Mouse (Mus musculus) CH12F3 (cell line): ENCODE data around the gene Mical2.

Experiments
- in situ Hi-C: fragments of 300-500 bp; cut with MboI; formaldehyde crosslinking; loops from 2 replicates; pipeline ENCODE4 v1.14.3; 2020; ENCODE audit warnings: low sequenced_read_pairs

The Mical2 gene

DNA sequence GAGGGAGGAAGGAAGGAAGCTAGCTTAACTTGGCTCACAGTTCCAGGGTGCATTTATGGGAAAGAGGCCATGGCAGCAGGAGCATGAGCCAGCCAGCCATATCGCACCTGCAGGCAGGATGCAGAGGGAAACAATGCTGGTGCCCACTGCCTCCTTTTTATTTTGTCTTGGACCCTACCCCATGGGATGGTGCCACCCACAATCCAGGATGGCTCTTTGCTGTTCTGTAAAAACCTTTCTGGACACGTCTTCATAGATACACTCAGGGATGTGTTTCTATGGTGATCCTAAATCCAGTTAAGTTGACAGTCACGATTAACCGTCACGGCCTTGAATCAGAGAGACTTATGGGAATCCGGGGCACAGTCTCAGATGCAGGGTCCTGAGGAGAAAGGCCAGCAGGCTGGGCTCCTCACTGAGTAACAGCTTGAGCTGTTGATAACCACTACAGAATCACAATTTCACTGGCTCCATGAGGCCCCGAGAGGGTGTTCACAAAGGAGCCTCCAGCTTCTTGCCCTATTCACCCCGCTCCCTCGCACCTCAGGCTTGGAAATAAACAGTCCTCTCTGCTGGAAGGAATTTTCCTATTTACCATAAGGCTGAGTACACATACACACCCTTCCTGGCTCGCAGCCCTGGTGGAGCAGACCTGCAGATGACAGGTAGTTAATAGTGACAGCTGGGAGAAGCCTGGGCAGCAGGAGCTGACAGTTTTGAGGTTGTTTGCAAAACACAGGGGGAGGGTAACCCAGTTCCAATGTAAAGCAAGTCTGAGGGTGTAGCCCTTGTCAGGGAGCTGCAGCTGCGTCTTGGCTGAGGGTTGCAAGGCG, 218.7 kb downstream of the Mical2 start:
- in situ Hi-C loops = no loop called here

DNA sequence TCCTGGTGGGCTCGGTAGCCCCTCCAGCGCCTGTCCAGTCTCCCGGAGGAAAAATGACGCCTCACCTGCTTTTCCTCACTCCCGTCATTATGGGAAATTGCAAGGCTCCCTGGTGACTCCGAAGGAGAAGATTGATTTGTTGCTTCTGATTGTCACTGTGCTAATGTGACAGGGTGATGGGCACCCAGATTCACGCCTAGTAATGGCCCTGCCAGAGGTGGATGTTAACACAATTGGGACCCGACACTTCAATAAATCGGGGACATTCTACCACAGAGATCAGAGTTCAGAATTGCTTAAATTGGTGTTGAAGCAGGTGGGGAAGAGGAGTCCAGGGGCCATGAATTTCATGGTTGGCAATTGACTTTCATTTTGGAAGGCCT, 219.3 kb downstream of the Mical2 start:
- in situ Hi-C loops = no loop called here

DNA sequence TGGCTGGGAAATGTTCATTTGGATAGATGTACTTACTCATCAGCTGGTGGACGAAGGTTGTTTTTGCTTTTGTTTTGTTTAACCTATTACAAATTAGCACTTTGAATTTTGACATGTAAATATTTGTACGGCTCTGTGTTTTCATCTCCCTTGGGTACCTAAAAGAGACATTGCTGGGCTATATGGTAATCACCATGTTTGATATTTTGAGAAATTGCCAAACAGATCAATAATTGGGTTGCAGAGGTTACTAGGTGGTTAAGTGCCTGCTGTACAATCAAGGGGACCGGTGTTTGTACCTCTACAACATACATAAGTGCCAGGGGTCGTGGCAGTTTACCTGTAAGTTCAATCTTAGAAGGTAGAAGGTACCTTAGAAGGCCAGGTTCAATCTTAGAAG, 220.8 kb downstream of the Mical2 start:
- in situ Hi-C loops = no loop called here

DNA sequence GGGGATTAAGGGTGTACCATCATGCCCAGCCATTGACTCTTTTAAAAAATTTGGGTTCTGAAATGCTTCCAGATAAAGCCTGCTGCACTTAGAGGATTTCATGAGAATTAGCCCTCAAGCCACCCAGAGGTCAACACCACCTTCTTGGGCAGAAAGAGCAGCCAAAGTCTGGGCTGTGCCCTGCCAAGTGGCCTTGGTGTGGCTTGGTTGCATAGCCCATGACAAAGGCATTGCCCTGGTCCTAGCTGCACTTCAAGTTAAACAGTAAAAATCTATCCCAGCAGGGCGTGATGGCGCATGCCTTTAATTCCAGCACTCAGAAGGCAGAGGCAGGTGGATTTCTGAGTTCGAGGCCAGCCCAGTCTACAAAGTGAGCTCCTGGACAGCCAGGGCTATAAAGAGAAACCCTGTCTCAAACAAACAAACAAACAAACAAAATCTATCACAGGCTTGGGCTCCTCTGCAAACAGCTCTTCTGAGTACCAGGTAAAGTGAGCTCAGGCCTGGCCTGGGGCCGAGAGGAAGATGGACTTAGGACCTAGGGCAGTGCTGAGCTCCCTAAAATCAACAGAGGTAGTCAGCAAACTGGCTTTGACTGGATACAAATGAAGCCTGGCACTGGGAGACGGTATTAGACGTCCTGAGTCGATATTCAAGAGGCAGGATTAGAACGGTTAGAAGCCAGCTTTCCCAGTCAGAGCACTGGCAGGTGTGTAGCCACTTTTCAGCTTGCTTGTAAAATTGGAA, 224.5 kb downstream of the Mical2 start:
- in situ Hi-C loops = loop anchor here (25.0 kb wide), 1 partner anchor 412 kb away; no protein-coding TSS in a partner anchor

DNA sequence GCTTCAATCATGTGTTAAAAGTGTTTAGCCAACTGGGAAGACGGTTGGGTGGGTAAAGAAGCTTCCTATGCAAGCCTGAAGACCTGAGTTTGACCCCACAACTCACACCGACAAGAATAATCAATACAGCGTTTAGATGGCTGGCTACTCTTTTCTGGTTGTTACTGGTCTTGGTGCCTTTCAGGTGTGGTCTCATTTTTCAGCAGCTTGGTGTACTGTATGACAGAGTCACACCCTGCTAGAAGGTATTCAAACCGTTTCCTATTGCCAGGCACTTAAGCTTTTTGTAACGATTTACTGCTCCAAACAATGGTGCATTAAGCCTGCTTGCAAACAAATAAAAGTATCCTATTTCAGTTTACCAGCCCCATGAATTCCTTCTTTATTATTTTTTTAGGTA, 226.8 kb downstream of the Mical2 start:
- in situ Hi-C loops = loop anchor here (25.0 kb wide), 1 partner anchor 410 kb away; no protein-coding TSS in a partner anchor

DNA sequence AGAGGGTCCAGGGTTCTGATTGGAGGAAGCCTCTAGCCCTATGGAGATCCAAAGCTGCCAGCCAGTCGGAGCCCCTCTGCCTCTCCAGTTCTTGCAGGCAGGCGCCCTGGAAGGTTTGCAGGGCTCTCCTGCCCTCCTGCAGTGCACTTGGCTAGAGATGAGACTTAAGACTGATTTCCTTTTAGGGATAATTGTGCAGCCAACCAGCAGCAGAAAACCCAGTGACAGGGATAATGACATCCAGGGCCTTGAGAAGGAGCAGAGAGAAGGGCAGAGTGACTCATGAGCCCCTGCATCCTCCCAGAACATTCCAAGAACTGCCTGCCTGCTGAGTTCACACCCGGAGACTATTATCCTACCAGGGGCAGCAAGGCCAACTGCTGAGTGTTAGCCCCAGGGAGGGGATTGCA, 228.2 kb downstream of the Mical2 start:
- in situ Hi-C loops = loop anchor here (25.0 kb wide), 1 partner anchor 408 kb away; no protein-coding TSS in a partner anchor

DNA sequence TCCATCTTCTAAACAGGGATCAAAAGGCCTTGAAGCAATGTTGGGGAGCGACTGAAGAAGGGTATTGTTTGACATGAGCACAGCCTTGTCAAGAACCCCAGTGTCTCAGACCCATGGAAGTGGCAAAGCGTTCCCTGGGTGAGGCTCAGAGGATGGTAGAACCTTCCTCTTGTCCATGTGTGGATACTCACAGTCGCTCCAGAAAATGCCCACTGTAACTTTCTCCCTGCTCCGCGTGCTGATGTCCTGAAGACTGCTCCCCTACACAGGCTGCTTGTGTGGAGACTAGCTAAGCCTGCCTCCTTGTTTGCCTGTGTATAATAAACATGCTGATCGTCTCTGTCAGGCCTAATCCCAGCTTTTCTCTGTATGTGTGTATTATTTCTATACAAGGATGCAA, 228.7 kb downstream of the Mical2 start:
- in situ Hi-C loops = loop anchor here (25.0 kb wide), 1 partner anchor 408 kb away; no protein-coding TSS in a partner anchor

DNA sequence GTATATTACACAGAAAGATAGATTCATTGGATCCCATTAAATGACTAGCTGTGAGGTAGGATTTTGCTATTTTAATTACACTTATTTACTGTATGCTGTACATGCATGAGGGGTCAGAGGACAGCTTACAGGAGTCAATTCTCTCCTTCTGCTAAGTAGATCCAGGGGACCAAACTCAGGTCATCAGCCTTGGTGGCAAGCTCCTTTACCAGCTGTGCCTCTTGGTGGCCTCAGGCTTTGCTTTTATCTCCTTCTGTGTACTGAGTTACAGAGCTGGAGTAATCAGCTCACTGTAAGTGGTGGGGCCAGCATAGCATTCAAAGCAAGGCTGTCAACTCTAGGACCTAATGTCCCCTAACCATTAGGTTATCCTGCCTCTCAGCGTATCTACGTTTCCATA, 229.3 kb downstream of the Mical2 start:
- in situ Hi-C loops = loop anchor here (25.0 kb wide), 1 partner anchor 407 kb away; no protein-coding TSS in a partner anchor

DNA sequence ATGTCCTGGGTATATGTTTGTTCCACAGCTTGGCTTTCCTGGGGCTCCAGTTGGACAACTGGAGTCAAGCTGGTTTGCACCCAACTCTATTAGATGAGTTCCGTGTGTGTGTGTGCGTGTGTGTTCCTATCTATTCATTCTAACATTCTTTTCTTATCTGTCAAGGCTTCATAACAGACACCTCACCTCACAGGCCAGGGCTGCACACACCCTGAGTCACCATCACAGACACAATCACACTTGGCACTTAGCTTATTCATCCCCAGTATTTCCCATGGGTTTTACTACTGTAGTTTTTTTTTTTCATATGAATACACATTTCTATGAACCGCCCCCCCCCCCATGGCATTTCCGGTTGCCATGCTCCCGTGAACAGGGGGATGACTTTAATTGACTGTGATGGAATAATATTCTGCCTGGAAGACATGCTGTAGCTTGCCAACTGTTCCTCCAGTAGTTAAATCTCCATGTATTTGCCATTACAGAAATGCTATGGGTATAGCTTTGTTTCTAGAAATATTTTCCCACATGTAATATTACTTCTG, 230.0 kb downstream of the Mical2 start:
- in situ Hi-C loops = loop anchor here (25.0 kb wide), 1 partner anchor 407 kb away; no protein-coding TSS in a partner anchor

DNA sequence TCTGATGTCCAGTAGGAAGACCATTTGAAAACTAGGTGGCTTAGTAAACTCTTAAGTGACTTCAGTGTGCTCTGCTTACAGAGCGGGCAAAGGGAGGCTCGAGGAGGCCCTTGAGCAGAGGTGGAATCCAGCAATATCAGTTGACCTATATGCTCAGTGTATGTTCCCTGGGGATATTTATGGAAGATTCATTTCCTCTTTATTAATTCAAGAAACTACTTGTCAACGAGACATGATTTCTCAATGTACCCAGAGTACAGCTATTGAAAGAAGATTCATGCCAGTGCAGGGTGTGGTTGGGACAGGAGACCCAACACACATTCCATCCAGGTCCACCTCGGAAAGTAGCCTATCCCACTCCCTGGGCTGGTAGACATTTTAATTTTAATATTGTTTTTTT, 231.7 kb downstream of the Mical2 start:
- in situ Hi-C loops = loop anchor here (25.0 kb wide), 1 partner anchor 405 kb away; no protein-coding TSS in a partner anchor

DNA sequence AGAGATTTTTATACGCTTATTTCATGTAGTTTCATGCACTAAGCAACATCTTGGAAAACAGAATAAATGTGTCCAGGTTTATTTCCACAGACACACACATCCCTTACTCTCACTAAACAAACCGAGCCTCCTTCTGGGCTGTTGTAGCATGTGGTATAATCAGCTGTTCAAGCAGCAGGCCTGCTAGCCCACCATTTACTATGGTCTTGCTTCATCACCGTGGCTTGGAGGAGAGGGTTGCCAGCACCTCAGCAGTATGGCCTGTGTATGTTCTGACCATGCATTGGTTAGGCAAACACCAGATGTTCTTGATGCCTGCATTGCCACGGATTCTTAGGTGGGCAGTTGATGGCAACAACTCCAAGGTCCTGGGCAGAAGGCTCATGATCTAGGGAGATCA, 232.3 kb downstream of the Mical2 start:
- in situ Hi-C loops = loop anchor here (25.0 kb wide), 1 partner anchor 404 kb away; no protein-coding TSS in a partner anchor

DNA sequence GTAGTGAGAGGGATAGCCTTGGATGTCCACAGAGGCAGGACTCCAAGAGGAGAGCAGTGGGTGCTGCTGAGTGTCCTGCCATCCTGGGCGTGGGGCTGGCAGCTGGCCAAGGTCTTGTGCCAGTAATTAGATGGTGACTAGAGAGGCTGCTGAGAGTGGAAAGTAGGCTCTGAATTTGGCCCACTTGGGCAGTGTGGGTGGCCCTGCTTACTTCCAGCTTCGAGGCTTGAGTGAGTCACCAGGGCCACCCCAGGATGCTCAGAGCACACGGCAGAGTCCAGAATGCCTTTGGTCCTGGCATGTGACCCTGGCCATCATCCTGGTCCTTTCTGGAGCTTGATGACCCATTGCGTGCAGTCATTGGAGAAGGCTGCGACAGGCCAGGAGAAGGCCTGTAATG, 232.8 kb downstream of the Mical2 start:
- in situ Hi-C loops = loop anchor here (25.0 kb wide), 1 partner anchor 404 kb away; no protein-coding TSS in a partner anchor
